Mouse (Mus musculus) cortical plate, adult 2 months (tissue): ENCODE measurements at regions not wholly inside any gene's neighbourhood (a gene's known extent, or its start where the extent isn't known, plus 50 kb on each side); places are given as distances from the start of the nearest gene placed in this dataset.

Source experiments
- H3K27ac ChIP-seq: fragments of 200-500 bp; 2 replicates; pipeline ENCODE4 v1.5.1; 2012; ENCODE audit warnings: low read length, control low read depth, inconsistent platforms; ENCODE audit not compliant: insufficient read depth
- H3K4me1 ChIP-seq: fragments of 200-500 bp; 2 replicates; pipeline ENCODE4 v1.6.1; 2011; ENCODE audit warnings: low read length; ENCODE audit not compliant: control insufficient read depth, insufficient read depth
- H3K4me3 ChIP-seq: fragments of 200-500 bp; 2 replicates; pipeline ENCODE4 v1.5.1; 2011; ENCODE audit warnings: mild to moderate bottlenecking, low read length, control low read depth; ENCODE audit not compliant: insufficient read depth
- CTCF ChIP-seq: fragments of 200-500 bp; IDR thresholded peaks from 2 replicates; pipeline ENCODE4 v1.5.1; 2011; ENCODE audit warnings: mild to moderate bottlenecking, control low read depth, low read length; ENCODE audit not compliant: insufficient read depth; ENCODE audit errors: extremely low read depth
- POLR2A ChIP-seq: fragments of 200-500 bp; IDR thresholded peaks from 2 replicates; pipeline ENCODE4 v1.6.1; 2011; ENCODE audit warnings: mild to moderate bottlenecking, low read length, control low read depth; ENCODE audit not compliant: insufficient read depth; ENCODE audit errors: extremely low read depth

DNA sequence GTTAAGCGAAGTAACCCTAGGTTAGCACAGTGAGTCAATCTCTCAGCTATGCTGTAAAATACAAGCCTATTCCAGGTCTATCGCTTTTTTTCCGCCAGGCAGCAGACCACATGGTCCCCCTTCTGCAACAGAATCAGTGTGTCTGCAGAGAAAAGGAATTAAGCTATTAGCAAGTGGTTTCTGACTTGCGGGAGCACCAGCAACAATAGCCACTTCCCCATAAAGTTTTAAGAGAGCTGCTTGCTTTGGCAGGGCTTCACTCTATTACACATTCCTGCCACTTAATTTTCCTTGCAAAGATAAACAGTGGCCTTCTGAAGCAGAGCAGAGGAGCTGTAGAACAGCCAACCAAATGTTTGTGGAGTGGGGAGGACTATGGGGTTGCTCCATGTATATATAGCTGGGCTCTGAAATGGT, 59.8 kb upstream of the Osmr start:
- Histone ChIP-seq H3K4me1 (no peaks in the 10 kb centered on the region), H3K27ac (no peak overlapping the region), H3K4me3 (no peak overlapping the region)
- TF ChIP-seq CTCF (no peak), POLR2A (no peak)

DNA sequence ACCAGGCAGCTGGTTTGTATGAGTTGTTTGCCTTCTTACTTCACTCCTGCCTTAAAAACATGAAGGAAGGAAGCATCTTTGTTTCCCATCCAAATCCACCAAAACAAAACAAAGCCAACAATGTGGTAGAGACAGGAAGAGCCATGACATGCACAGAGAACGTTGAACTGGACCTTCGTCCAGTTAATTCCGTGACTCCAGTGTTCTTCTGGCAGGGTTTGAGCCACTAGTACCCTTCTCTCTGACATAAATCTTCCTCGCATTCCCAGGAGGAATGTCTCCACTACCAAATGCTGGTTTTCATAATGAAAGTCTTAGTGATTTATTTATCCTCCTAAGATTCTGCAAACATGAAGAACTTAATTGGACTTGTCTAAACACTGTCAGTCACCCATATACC, 66.7 kb upstream of the Osmr start:
- H3K4me1 ChIP-seq: no peaks in the 10 kb centered on the region
- H3K4me3 ChIP-seq: no peak overlapping the region
- H3K27ac ChIP-seq: no peak overlapping the region
- TF ChIP-seq CTCF (no peak), POLR2A (no peak)

GRCm38 (mm10) chr15:6949236-6949635, 74.5 kb upstream of the Osmr start:
- Histone ChIP-seq H3K27ac (no peak overlapping the region), H3K4me3 (no peak overlapping the region), H3K4me1 (no peaks in the 10 kb centered on the region; the same call in 1 of the 2 replicates)
- TF ChIP-seq CTCF: no peak

- no peaks in the 10 kb centered on the region; the same call in 1 of the 2 replicates for H3K4me1 ChIP-seq
- TF ChIP-seq POLR2A: no peak
- TF ChIP-seq CTCF: no peak
These were observed 74.9 kb upstream of the Osmr start for GRCm38 (mm10) chr15:6949686-6950085.

GRCm38 (mm10) chr15:6950503-6950902, 75.7 kb upstream of the Osmr start:
- no peak for TF ChIP-seq CTCF
- TF ChIP-seq POLR2A: no peak
- H3K27ac ChIP-seq: no peak overlapping the region

More at GRCm38 (mm10) chr15:6949686-6950085, 74.9 kb upstream of the Osmr start:
- Histone ChIP-seq H3K4me3 (no peak overlapping the region), H3K27ac (no peak overlapping the region)

DNA sequence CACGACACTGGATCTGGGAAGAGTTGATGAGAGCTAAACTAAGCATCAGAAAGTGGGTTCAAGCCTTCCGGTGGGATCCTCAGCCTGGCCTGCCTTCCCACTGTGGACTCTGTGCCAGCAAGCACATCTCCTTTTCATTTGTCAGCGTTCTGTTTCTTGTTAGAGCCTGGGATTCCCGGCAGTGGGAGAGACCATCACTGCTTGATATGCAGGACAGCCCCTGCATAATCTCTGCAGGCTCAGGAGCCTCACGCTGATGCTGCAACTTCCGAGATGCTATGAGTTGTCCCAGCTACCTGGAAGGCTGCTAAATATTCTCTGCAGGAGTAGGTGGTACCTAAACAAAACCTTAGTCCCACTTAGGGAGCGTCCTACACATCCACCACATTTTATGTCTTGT, 78.8 kb upstream of the Osmr start:
- H3K4me1 ChIP-seq: no peaks in the 10 kb centered on the region; the same call in 1 of the 2 replicates
- H3K4me3 ChIP-seq: no peak overlapping the region
- TF ChIP-seq POLR2A (no peak), CTCF (no peak)
- no peak overlapping the region for H3K27ac ChIP-seq

More at GRCm38 (mm10) chr15:6950503-6950902, 75.7 kb upstream of the Osmr start:
- H3K4me3 ChIP-seq: no peak overlapping the region
- no peaks in the 10 kb centered on the region; the same call in 1 of the 2 replicates for H3K4me1 ChIP-seq

- no peak overlapping the region for H3K4me3 ChIP-seq
- no peak for TF ChIP-seq POLR2A
- TF ChIP-seq CTCF: no peak
- no peaks in the 10 kb centered on the region; the same call in 1 of the 2 replicates for H3K4me1 ChIP-seq
- no peak overlapping the region for H3K27ac ChIP-seq
These were observed 79.4 kb upstream of the Osmr start for GRCm38 (mm10) chr15:6953970-6954791.

DNA sequence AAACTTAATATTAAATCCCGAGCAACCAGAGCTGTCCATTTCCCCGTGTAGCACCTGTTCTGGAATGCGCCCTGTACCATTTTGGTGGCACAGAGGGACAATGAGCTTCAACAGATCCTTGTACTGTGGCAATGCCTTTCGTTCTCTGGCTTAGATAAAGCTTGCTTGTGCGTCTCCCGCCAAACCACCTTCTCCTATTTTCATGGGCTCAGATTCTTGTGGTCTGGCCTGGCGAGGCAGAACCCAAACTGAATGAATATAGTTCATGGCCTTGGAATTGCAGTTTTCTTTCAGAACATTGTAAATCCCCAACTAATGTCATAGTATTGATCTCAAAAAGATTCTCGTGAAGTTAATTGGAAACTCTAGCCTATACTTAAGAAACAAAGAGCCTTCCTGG, 85.1 kb upstream of the Osmr start:
- Histone ChIP-seq H3K4me3 (no peak overlapping the region), H3K27ac (no peak overlapping the region), H3K4me1 (no peaks in the 10 kb centered on the region)
- TF ChIP-seq POLR2A: no peak
- TF ChIP-seq CTCF: no peak

DNA sequence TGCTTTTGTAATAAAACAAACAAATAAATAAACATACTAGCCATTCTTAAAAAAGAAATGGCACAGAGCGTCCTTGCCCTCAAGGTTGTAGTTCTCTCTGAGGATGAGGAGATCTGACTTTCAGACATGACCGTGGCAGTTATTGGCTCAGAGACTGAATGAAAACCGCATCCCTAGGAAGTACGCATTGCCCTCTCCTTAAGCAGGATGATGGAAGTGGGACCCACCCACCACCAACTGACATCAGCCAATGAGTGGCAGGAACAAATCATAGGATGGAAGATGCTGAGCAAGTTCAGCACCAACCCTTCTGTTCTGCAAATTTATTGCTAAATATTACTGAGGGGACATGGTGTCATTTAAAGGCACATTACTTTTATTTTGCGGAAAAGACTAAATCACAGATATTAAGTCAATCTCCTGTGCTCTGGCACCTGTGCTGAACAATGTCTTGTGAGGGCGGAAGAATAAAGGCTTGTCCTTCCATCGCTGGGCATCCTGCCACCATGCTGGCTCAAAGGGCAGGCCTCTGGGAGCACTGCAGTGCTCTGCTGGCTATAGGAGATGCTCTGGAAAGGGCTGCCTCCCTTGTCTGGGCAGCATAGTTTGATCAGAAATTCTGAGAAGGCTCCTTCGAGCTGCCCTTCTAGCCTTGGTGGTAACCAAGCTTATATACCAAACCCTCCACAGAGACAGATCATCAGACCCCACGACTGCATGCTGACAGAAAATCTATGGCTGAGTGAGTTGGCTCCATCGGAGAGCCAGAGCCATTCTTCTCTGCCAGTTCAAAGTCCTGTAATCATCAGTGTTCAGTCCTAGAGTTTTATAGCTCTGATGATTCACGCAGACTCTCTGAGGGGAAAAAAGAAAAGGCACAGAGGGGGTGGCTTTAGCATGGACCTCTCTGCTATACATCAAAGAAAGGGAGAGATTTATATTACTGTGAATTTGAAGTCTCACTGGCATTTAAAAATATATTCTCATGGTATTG, 86.3 kb upstream of the Osmr start:
- Histone ChIP-seq H3K4me3 (no peak overlapping the region), H3K4me1 (no peaks in the 10 kb centered on the region), H3K27ac (no peak overlapping the region)
- TF ChIP-seq POLR2A: no peak
- no peak for TF ChIP-seq CTCF

GRCm38 (mm10) chr15:6964635-6965034, 89.9 kb upstream of the Osmr start:
- no peak for TF ChIP-seq POLR2A
- TF ChIP-seq CTCF: no peak
- no peaks in the 10 kb centered on the region for H3K4me1 ChIP-seq
- no peak overlapping the region for H3K27ac ChIP-seq
- no peak overlapping the region for H3K4me3 ChIP-seq
